Mouse (Mus musculus): ENCODE results near the gene Gm21976. TPM values are rescaled to one million over a fixed set of nuclear protein-coding genes. Genes with fewer than 3 reads are reported as not detected.

Gene Gm21976
- polyA plus RNA-seq, 1 experiment from 2014 or later: not detected

- Histone ChIP-seq H3K36me3 (ENCODE audit: control insufficient read depth, insufficient read depth, low read length) (no peaks in the 10 kb centered on the region), H3K4me3 (ENCODE audit: low read depth, low read length) (peak overlapping the region; percentile 100), H3K4me2 (replicated peaks; ENCODE audit: low read depth, low read length) (peak overlapping the region; percentile 46), H3K9ac (ENCODE audit: low read depth, low read length) (peak overlapping the region; percentile 96), H3K9me3 (ENCODE audit: control insufficient read depth, low read length) (no peaks in the 10 kb centered on the region), H3K27ac (ENCODE audit: low read depth, low read length) (peak overlapping the region; percentile 74), H3K27me3 (ENCODE audit: control insufficient read depth, insufficient read depth, low read length) (no peaks in the 10 kb centered on the region), H3K4me1 (replicated peaks; ENCODE audit: control insufficient read depth, insufficient read depth, low read length) (0 out of 2 replicates have a peak, but pooled peaks cover 2% of the 10 kb centered on the region)
- DNase-seq (ENCODE audit: low spot score): no peak
- ATAC-seq (ENCODE audit: low FRiP score): peak; percentile 18; the same call in 1 of the 2 replicates
- 3% methylated on average over 16 of the region's 16 CpGs for WGBS
These were observed 37.6 kb downstream of the Gm21976 start for GRCm38 (mm10) chr13:98317246-98317677.

- Histone ChIP-seq H3K27me3 (ENCODE audit: control insufficient read depth, insufficient read depth, low read length) (no peaks in the 10 kb centered on the region), H3K9me3 (ENCODE audit: control insufficient read depth, low read length) (no peaks in the 10 kb centered on the region), H3K36me3 (ENCODE audit: control insufficient read depth, insufficient read depth, low read length) (no peaks in the 10 kb centered on the region), H3K4me3 (ENCODE audit: low read depth, low read length) (no peak overlapping the region), H3K9ac (ENCODE audit: low read depth, low read length) (no peak overlapping the region), H3K27ac (ENCODE audit: low read depth, low read length) (no peak overlapping the region), H3K4me2 (replicated peaks; ENCODE audit: low read depth, low read length) (no peak overlapping the region), H3K4me1 (replicated peaks; ENCODE audit: control insufficient read depth, insufficient read depth, low read length) (0 out of 2 replicates have a peak, but pooled peaks cover 2% of the 10 kb centered on the region)
- DNase-seq (ENCODE audit: low spot score): no peak
- WGBS: 90% methylated on average over 6 of the region's 6 CpGs
- no peak for ATAC-seq (ENCODE audit: low FRiP score)
These were observed 38.2 kb downstream of the Gm21976 start for GRCm38 (mm10) chr13:98317911-98318310.

GRCm38 (mm10) chr13:98325034-98325433 is 45.3 kb downstream of the Gm21976 start:
- H3K9me3 ChIP-seq (ENCODE audit: control insufficient read depth, low read length): no peaks in the 10 kb centered on the region
- no peak overlapping the region for H3K4me2 ChIP-seq (replicated peaks; ENCODE audit: low read depth, low read length)
- no peak overlapping the region for H3K27ac ChIP-seq (ENCODE audit: low read depth, low read length)
- ATAC-seq (ENCODE audit: low FRiP score): no peak
- DNase-seq (ENCODE audit: low spot score): no peak
- H3K36me3 ChIP-seq (ENCODE audit: control insufficient read depth, insufficient read depth, low read length): no peaks in the 10 kb centered on the region
- H3K27me3 ChIP-seq (ENCODE audit: control insufficient read depth, insufficient read depth, low read length): no peaks in the 10 kb centered on the region
- no peaks in the 10 kb centered on the region for H3K4me1 ChIP-seq (replicated peaks; ENCODE audit: control insufficient read depth, insufficient read depth, low read length)
- no peak overlapping the region for H3K9ac ChIP-seq (ENCODE audit: low read depth, low read length)
- H3K4me3 ChIP-seq (ENCODE audit: low read depth, low read length): no peak overlapping the region
- 74% methylated on average over 11 of the region's 11 CpGs for WGBS

- no peak overlapping the region for H3K9ac ChIP-seq (ENCODE audit: low read depth, low read length)
- no peaks in the 10 kb centered on the region for H3K4me1 ChIP-seq (replicated peaks; ENCODE audit: control insufficient read depth, insufficient read depth, low read length)
- DNase-seq (ENCODE audit: low spot score) (no peak), ATAC-seq (ENCODE audit: low FRiP score) (no peak)
- H3K27ac ChIP-seq (ENCODE audit: low read depth, low read length): no peak overlapping the region
- no peaks in the 10 kb centered on the region for H3K36me3 ChIP-seq (ENCODE audit: control insufficient read depth, insufficient read depth, low read length)
- H3K9me3 ChIP-seq (ENCODE audit: control insufficient read depth, low read length): no peaks in the 10 kb centered on the region
- no peak overlapping the region for H3K4me3 ChIP-seq (ENCODE audit: low read depth, low read length)
- no peak overlapping the region for H3K4me2 ChIP-seq (replicated peaks; ENCODE audit: low read depth, low read length)
- 55% methylated on average over 2 of the region's 2 CpGs for WGBS
- no peaks in the 10 kb centered on the region for H3K27me3 ChIP-seq (ENCODE audit: control insufficient read depth, insufficient read depth, low read length)
These were observed 52.4 kb downstream of the Gm21976 start for GRCm38 (mm10) chr13:98332106-98332505.

GRCm38 (mm10) chr13:98336205-98336604 is 56.5 kb downstream of the Gm21976 start:
- no peak for ATAC-seq (ENCODE audit: low FRiP score)

GRCm38 (mm10) chr13:98340506-98340905 is 60.8 kb downstream of the Gm21976 start:
- Histone ChIP-seq H3K36me3 (ENCODE audit: control insufficient read depth, insufficient read depth, low read length) (no peaks in the 10 kb centered on the region), H3K9me3 (ENCODE audit: control insufficient read depth, low read length) (no peaks in the 10 kb centered on the region), H3K27ac (ENCODE audit: low read depth, low read length) (no peak overlapping the region), H3K4me3 (ENCODE audit: low read depth, low read length) (no peak overlapping the region), H3K4me1 (replicated peaks; ENCODE audit: control insufficient read depth, insufficient read depth, low read length) (no peaks in the 10 kb centered on the region), H3K4me2 (replicated peaks; ENCODE audit: low read depth, low read length) (no peak overlapping the region), H3K9ac (ENCODE audit: low read depth, low read length) (no peak overlapping the region), H3K27me3 (ENCODE audit: control insufficient read depth, insufficient read depth, low read length) (no peaks in the 10 kb centered on the region)
- no peak for DNase-seq (ENCODE audit: low spot score)
- ATAC-seq (ENCODE audit: low FRiP score): no peak
- 73% methylated on average over 5 of the region's 5 CpGs for WGBS

More at GRCm38 (mm10) chr13:98336205-98336604, 56.5 kb downstream of the Gm21976 start:
- no peak for DNase-seq (ENCODE audit: low spot score)
- Histone ChIP-seq H3K27ac (ENCODE audit: low read depth, low read length) (no peak overlapping the region), H3K27me3 (ENCODE audit: control insufficient read depth, insufficient read depth, low read length) (no peaks in the 10 kb centered on the region), H3K4me3 (ENCODE audit: low read depth, low read length) (no peak overlapping the region), H3K4me1 (replicated peaks; ENCODE audit: control insufficient read depth, insufficient read depth, low read length) (no peaks in the 10 kb centered on the region), H3K9ac (ENCODE audit: low read depth, low read length) (no peak overlapping the region), H3K36me3 (ENCODE audit: control insufficient read depth, insufficient read depth, low read length) (no peaks in the 10 kb centered on the region), H3K4me2 (replicated peaks; ENCODE audit: low read depth, low read length) (no peak overlapping the region), H3K9me3 (ENCODE audit: control insufficient read depth, low read length) (no peaks in the 10 kb centered on the region)
- 81% methylated on average over 1 of the region's 1 CpGs for WGBS

DNA sequence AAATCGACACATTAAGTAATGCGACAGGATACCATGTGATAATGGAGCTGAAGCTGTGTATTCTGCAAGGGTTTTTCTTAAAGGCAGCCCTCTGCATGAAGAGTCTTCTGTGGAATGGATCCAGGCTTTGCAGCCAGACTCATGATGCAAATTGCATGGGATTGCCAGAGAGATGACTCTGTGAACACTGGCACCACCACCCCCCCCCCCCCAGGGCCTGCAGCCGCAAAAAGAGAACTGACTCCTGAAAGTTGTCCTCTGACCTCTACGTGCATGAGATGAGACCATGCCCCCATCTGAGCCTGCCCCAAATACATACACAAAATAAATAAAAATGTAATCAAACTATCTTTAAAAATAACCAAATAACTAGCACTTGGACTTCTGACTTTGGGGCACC is 69.8 kb downstream of the Gm21976 start:
- no peak for DNase-seq (ENCODE audit: low spot score)
- peaks cover 41% of the 10 kb centered on the region for H3K27me3 ChIP-seq (ENCODE audit: control insufficient read depth, insufficient read depth, low read length)

GRCm38 (mm10) chr13:98351527-98351926 is 71.8 kb downstream of the Gm21976 start:
- Histone ChIP-seq H3K36me3 (ENCODE audit: control insufficient read depth, insufficient read depth, low read length) (no peaks in the 10 kb centered on the region), H3K4me1 (replicated peaks; ENCODE audit: control insufficient read depth, insufficient read depth, low read length) (peaks cover 12% of the 10 kb centered on the region), H3K4me3 (ENCODE audit: low read depth, low read length) (no peak overlapping the region), H3K9ac (ENCODE audit: low read depth, low read length) (no peak overlapping the region), H3K9me3 (ENCODE audit: control insufficient read depth, low read length) (no peaks in the 10 kb centered on the region), H3K27ac (ENCODE audit: low read depth, low read length) (no peak overlapping the region), H3K27me3 (ENCODE audit: control insufficient read depth, insufficient read depth, low read length) (peaks cover 55% of the 10 kb centered on the region), H3K4me2 (replicated peaks; ENCODE audit: low read depth, low read length) (no peak overlapping the region)
- 4% methylated on average over 8 of the region's 8 CpGs for WGBS
- ATAC-seq (ENCODE audit: low FRiP score) (no peak), DNase-seq (ENCODE audit: low spot score) (peak; percentile 68)

More for the DNA sequence above, 69.8 kb downstream of the Gm21976 start:
- ATAC-seq (ENCODE audit: low FRiP score): no peak
- no peaks in the 10 kb centered on the region for H3K36me3 ChIP-seq (ENCODE audit: control insufficient read depth, insufficient read depth, low read length)
- H3K9ac ChIP-seq (ENCODE audit: low read depth, low read length): no peak overlapping the region
- no peak overlapping the region for H3K27ac ChIP-seq (ENCODE audit: low read depth, low read length)
- 73% methylated on average over 4 of the region's 4 CpGs for WGBS
- H3K4me2 ChIP-seq (replicated peaks; ENCODE audit: low read depth, low read length): no peak overlapping the region
- H3K9me3 ChIP-seq (ENCODE audit: control insufficient read depth, low read length): no peaks in the 10 kb centered on the region
- no peak overlapping the region for H3K4me3 ChIP-seq (ENCODE audit: low read depth, low read length)
- peaks cover 7% of the 10 kb centered on the region; the same call in 1 of the 2 replicates for H3K4me1 ChIP-seq (replicated peaks; ENCODE audit: control insufficient read depth, insufficient read depth, low read length)

GRCm38 (mm10) chr13:98352381-98352975 is 72.8 kb downstream of the Gm21976 start:
- whole genome bisulfite sequencing: 12% methylated on average over 14 of the region's 14 CpGs
- Histone ChIP-seq H3K4me2 (replicated peaks; ENCODE audit: low read depth, low read length) (no peak overlapping the region), H3K27ac (ENCODE audit: low read depth, low read length) (no peak overlapping the region), H3K36me3 (ENCODE audit: control insufficient read depth, insufficient read depth, low read length) (no peaks in the 10 kb centered on the region), H3K4me1 (replicated peaks; ENCODE audit: control insufficient read depth, insufficient read depth, low read length) (peaks cover 12% of the 10 kb centered on the region), H3K27me3 (ENCODE audit: control insufficient read depth, insufficient read depth, low read length) (peaks cover 58% of the 10 kb centered on the region), H3K9me3 (ENCODE audit: control insufficient read depth, low read length) (no peaks in the 10 kb centered on the region), H3K9ac (ENCODE audit: low read depth, low read length) (no peak overlapping the region), H3K4me3 (ENCODE audit: low read depth, low read length) (no peak overlapping the region)
- DNase-seq (ENCODE audit: low spot score) (peak; percentile 43), ATAC-seq (ENCODE audit: low FRiP score) (no peak)
